Mouse (Mus musculus) heart, embryonic 10.5 days (tissue): ENCODE data around the gene Bst1. TPM values are rescaled to one million over a fixed set of nuclear protein-coding genes. Genes with fewer than 3 reads are reported as not detected.

ENCODE experiments used
- DNase-seq: peaks from one replicate; pipeline ENCODE4 v3.0.0-alpha.2; 2017; ENCODE audit warnings: low spot score
- H3K27ac ChIP-seq: fragments of 300-500 bp; sonication (generic); 2 replicates; pipeline ENCODE4 v1.5.1; 2016; ENCODE audit warnings: mild to moderate bottlenecking
- H3K27me3 ChIP-seq: fragments of 300-500 bp; sonication (generic); 2 replicates; pipeline ENCODE4 v1.6.1; 2016; ENCODE audit warnings: mild to moderate bottlenecking; ENCODE audit not compliant: poor library complexity, insufficient read depth, severe bottlenecking
- H3K36me3 ChIP-seq: fragments of 300-500 bp; sonication (generic); 2 replicates; pipeline ENCODE4 v1.6.1; 2016; ENCODE audit warnings: mild to moderate bottlenecking, moderate library complexity
- H3K4me1 ChIP-seq: fragments of 300-500 bp; sonication (generic); 2 replicates; pipeline ENCODE4 v1.6.1; 2016; ENCODE audit warnings: mild to moderate bottlenecking
- H3K4me3 ChIP-seq: fragments of 300-500 bp; sonication (generic); 2 replicates; pipeline ENCODE4 v1.5.1; 2016; ENCODE audit warnings: mild to moderate bottlenecking, moderate library complexity
- H3K9me3 ChIP-seq: fragments of 300-500 bp; sonication (generic); 2 replicates; pipeline ENCODE4 v1.6.1; 2016; ENCODE audit warnings: mild to moderate bottlenecking, moderate library complexity
- WGBS: fragments of 180-500 bp; shearing (Covaris S2); methylation state at CpG from one replicate; pipeline ENCODE4 v1.1.7; 2016; 5-methylcytosine and 5-hydroxymethylcytosine counted together
- polyA plus RNA-seq: library from polyadenylated mRNA; unstranded; fragments of >200 nt; fragmentation: Nextera tagmentation; extraction: Ambion mirVana; gene quantifications from 2 replicates; pipeline ENCODE4 v1.2.1, GENCODE M21; 2016

The Bst1 gene
- polyA plus RNA-seq, 1 experiment from 2014 or later: 0.36 TPM

GRCm38 (mm10) chr5:43822199-43822598, 3.5 kb downstream of the Bst1 start:
- H3K27ac ChIP-seq: no peak overlapping the region
- H3K4me1 ChIP-seq: peaks cover 8% of the 10 kb centered on the region; the same call in 1 of the 2 replicates
- no peak overlapping the region for H3K4me3 ChIP-seq
- no peaks in the 10 kb centered on the region for H3K9me3 ChIP-seq
- no peaks in the 10 kb centered on the region for H3K36me3 ChIP-seq
- DNase-seq: no peak
- no peaks in the 10 kb centered on the region for H3K27me3 ChIP-seq
- WGBS: 89% methylated on average over 8 of the region's 8 CpGs

DNA sequence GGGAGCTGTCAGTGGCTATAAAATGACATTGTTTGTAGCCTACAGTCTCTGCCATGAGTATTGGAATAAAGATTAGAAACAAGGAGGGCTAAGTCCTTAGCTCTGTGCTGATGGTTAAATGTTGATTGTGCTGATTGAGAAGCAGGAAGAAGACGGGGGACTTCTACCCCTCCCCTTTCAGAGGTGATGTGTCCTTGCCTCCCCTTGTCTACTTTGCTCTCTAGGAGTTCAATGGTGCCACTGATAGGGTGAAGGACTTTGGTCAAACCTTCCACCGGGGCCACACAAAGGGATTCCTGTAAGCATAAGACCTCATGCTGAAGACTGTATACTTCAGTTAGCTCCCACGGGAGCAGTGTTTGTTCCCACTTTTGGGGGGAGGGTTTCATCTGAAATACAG, 4.1 kb downstream of the Bst1 start:
- Histone ChIP-seq H3K27me3 (no peaks in the 10 kb centered on the region), H3K27ac (no peak overlapping the region), H3K36me3 (no peaks in the 10 kb centered on the region), H3K9me3 (no peaks in the 10 kb centered on the region), H3K4me1 (peaks cover 8% of the 10 kb centered on the region; the same call in 1 of the 2 replicates), H3K4me3 (no peak overlapping the region)
- 71% methylated on average over 3 of the region's 3 CpGs for WGBS
- DNase-seq: no peak

- 80% methylated on average over 3 of the region's 3 CpGs for WGBS
- no peak for DNase-seq
- Histone ChIP-seq H3K4me3 (no peak overlapping the region), H3K36me3 (no peaks in the 10 kb centered on the region), H3K27ac (no peak overlapping the region), H3K27me3 (no peaks in the 10 kb centered on the region), H3K4me1 (no peaks in the 10 kb centered on the region), H3K9me3 (no peaks in the 10 kb centered on the region)
Measured at GRCm38 (mm10) chr5:43824580-43824979, 5.9 kb downstream of the Bst1 start.

DNA sequence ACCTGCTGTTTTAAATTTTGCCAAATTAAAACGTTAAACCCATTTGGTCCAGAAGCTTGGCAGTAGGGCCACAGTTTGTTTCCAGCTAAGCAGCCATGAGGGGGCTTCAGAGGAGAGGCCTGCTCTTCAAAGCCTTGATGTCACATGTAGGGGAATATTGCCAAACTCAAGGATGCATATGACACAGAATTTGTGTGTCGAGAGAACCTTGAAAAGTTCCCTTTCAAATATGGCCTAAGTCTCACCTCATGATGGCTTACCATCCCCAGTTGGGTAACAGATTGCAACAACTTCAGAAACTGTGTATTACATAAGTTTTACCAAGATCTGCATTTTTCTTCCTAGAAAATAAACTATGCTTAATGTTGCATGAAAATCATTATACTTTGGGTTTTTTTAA, 8.2 kb downstream of the Bst1 start:
- no peaks in the 10 kb centered on the region for H3K9me3 ChIP-seq
- no peaks in the 10 kb centered on the region for H3K27me3 ChIP-seq
- H3K4me3 ChIP-seq: no peak overlapping the region
- no peak overlapping the region for H3K27ac ChIP-seq
- peak; percentile 7 for DNase-seq
- no peaks in the 10 kb centered on the region for H3K4me1 ChIP-seq
- 80% methylated on average over 2 of the region's 2 CpGs for WGBS
- H3K36me3 ChIP-seq: no peaks in the 10 kb centered on the region

DNA sequence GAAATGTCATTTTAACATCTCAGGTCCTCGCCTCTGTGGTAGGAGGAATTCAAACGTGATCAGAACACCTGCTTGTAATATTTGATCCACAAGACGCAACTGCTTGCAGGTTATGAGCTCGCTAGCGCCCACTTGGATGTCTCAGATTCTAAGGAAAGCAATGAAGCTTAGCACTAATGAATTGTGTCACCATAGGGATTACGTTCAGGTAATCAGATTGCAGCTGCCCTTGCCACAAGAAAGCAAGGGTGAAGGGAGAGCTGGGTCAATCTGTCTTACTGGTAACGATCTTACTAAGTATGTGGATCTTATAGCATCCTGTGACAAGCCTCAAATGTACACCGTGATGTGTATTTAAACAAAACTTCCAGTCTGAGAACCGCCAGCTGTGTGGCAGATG, 8.7 kb downstream of the Bst1 start:
- no peak overlapping the region for H3K27ac ChIP-seq
- H3K4me1 ChIP-seq: no peaks in the 10 kb centered on the region
- no peaks in the 10 kb centered on the region for H3K36me3 ChIP-seq
- H3K9me3 ChIP-seq: no peaks in the 10 kb centered on the region
- H3K27me3 ChIP-seq: no peaks in the 10 kb centered on the region
- DNase-seq: peak; percentile 46
- H3K4me3 ChIP-seq: no peak overlapping the region
- WGBS: 83% methylated on average over 9 of the region's 9 CpGs

DNA sequence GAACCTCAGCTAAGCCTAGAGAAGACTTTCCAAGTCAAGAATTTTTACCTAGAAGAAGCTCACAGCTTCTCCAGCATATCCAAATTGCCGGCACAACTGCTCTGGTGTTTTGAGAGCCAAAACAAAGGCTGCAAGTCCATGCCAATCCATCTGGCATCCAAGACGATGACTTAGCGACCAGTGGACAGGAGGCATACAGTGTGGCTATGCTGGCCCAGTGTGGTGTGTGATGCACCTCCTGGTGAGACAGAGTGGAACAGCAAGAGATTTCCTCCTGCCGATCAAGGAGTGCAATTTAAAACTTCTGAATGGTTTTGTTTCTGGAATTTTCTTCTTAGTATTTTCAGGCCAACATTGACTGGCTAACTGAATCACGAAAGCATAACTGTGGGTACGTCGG, 17.9 kb downstream of the Bst1 start:
- H3K4me3 ChIP-seq: no peak overlapping the region
- no peaks in the 10 kb centered on the region for H3K27me3 ChIP-seq
- no peaks in the 10 kb centered on the region for H3K4me1 ChIP-seq
- no peak for DNase-seq
- H3K27ac ChIP-seq: no peak overlapping the region
- H3K36me3 ChIP-seq: no peaks in the 10 kb centered on the region
- H3K9me3 ChIP-seq: no peaks in the 10 kb centered on the region
- WGBS: 91% methylated on average over 7 of the region's 7 CpGs

DNA sequence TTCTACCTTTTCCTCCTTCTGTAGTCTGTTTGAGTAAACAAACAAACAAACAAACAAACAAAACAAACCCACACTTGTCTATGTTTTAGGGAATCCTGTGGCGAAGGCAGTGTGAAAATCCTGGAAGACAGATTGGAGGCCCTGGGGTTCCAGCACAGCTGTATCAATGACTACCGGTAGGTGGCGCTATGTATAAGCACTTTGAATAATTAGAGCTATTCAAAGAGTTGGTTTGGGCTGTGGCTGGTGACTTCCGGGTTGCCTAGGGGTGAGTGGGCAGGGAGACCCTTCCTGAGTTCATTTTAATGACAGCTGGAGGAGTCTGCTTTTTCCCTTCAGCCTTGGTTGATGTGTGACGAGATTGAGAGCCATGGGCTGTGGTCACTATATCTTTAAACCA, 18.7 kb downstream of the Bst1 start:
- no peak for DNase-seq
- H3K36me3 ChIP-seq: no peaks in the 10 kb centered on the region
- WGBS: 53% methylated on average over 5 of the region's 5 CpGs
- H3K27ac ChIP-seq: no peak overlapping the region
- H3K27me3 ChIP-seq: no peaks in the 10 kb centered on the region
- H3K9me3 ChIP-seq: no peaks in the 10 kb centered on the region
- H3K4me3 ChIP-seq: no peak overlapping the region
- no peaks in the 10 kb centered on the region for H3K4me1 ChIP-seq

DNA sequence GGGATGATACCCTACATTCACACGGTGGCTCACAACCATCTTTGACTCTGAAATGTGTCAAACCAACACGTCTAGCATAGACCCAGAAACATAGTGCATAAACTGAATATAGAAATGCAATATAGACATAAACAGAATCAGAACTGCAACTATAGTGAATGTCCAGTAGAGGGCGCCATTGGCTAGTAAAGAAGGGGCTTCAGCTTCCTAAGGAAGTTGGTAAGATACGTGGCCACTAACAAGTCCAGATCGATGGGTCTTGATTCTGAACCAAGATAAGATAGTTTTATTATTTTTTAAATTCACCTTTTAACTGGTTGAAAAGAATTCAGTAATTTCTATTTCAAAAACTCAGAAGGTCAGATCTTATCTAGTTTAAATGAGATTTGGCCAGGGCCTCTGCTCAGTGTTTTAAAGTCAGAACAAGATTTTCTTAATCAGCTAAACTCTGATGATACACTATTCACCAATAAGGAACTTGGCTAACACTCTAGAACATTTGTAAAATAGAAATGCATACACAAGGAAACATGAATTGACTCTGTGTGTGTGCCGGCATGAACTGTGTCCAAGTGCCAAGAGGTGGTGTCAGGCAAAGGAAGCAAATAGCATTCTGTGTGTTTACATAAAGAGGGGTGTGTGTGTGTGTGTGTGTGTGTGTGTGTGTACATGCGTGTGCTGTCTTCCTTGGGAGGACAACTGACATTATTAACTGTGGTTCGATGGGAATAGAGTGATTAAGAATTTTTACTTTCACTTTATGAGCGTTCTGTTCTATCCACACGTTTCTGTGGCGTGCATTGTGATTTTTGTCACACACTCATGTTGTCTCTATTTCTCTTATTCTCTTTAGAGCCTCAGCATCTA, 22.7 kb downstream of the Bst1 start:
- DNase-seq: no peak
- Histone ChIP-seq H3K9me3 (0 out of 2 replicates have a peak, but pooled peaks cover 7% of the 10 kb centered on the region), H3K36me3 (no peaks in the 10 kb centered on the region), H3K27ac (no peak overlapping the region), H3K4me3 (no peak overlapping the region), H3K4me1 (no peaks in the 10 kb centered on the region), H3K27me3 (no peaks in the 10 kb centered on the region)
- 45% methylated on average over 11 of the region's 11 CpGs for WGBS

GRCm38 (mm10) chr5:43842011-43842285, 23.3 kb downstream of the Bst1 start:
- H3K27me3 ChIP-seq: no peaks in the 10 kb centered on the region
- no peaks in the 10 kb centered on the region for H3K36me3 ChIP-seq
- H3K27ac ChIP-seq: no peak overlapping the region
- DNase-seq: no peak
- 0 out of 2 replicates have a peak, but pooled peaks cover 7% of the 10 kb centered on the region for H3K9me3 ChIP-seq
- 82% methylated on average over 5 of the region's 5 CpGs for WGBS
- H3K4me3 ChIP-seq: no peak overlapping the region
- H3K4me1 ChIP-seq: no peaks in the 10 kb centered on the region

DNA sequence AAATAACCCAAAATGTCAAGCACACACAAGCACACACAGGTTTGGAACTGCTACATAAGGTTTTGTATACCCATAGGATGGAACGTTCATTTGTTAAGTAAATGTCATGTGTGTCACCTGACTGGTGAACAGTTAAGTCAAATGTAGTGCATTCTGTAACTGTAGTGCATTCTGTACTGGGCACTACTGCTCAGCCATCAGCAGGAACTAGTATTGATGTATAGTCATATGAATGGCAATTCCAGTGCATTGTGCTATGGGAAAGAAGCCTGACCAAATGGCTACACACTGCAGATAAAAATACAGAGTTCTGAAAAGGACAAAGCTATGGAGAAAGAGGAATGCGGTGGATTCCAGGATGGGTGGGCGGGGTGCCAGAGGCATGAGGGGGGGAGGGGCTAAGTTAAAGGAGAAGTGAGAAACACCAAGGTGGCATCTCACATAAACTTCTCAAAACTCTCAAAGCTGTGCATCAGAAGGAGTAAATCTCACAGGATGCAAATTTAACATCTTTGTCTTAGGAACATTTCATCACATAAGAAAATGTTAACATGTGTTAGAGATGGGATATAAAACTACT, 24.0 kb downstream of the Bst1 start:
- DNase-seq: no peak
- H3K4me3 ChIP-seq: no peak overlapping the region
- H3K36me3 ChIP-seq: no peaks in the 10 kb centered on the region
- no peak overlapping the region for H3K27ac ChIP-seq
- no peaks in the 10 kb centered on the region for H3K27me3 ChIP-seq
- H3K9me3 ChIP-seq: 0 out of 2 replicates have a peak, but pooled peaks cover 7% of the 10 kb centered on the region
- H3K4me1 ChIP-seq: no peaks in the 10 kb centered on the region
- WGBS: 63% methylated on average over 3 of the region's 3 CpGs

DNA sequence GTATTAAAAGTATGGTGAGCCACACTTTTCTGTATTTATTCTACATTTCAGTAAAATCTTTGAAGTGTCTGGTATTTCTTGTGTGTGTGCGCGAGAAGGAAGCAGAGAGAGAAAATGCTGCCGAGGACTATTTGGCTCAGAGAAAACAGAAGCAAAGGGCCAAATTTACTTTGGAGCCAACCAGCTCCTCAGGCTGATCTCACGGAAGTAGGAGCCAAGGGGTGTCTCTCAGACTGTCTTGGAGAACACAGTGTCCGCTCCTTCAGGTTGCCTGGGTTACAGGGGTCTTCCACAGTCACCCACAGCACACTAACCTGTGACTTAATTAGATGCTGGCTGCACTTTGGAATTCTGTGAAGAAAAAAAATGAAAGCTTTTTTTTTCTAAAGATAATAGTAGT, 26.4 kb downstream of the Bst1 start:
- 88% methylated on average over 5 of the region's 5 CpGs for WGBS

DNA sequence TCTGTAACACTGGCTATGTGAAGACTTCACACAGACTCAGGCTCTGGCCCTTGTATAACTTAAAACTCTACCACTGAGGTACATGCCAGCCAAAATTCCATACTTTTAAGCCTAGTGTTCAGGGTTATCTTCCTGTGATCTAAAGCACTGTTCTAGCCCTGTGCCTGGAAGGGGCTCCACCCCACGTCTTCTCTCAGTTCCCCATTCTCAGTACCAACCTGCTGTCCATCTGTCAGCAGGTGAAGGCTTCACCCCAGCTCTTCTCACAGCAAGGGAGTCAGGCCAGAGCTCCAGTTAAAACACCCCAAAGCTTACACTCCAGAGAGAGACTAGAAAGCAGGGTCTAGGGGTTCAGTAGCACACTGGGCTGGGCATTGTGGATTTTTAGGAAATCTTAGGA, 27.0 kb downstream of the Bst1 start:
- DNase-seq: no peak
- H3K27ac ChIP-seq: no peak overlapping the region
- no peaks in the 10 kb centered on the region for H3K4me1 ChIP-seq
- WGBS: 39% methylated on average over 1 of the region's 1 CpGs
- H3K36me3 ChIP-seq: no peaks in the 10 kb centered on the region
- 0 out of 2 replicates have a peak, but pooled peaks cover 7% of the 10 kb centered on the region for H3K9me3 ChIP-seq
- H3K27me3 ChIP-seq: no peaks in the 10 kb centered on the region
- no peak overlapping the region for H3K4me3 ChIP-seq

More for the DNA sequence above, 26.4 kb downstream of the Bst1 start:
- 0 out of 2 replicates have a peak, but pooled peaks cover 7% of the 10 kb centered on the region for H3K9me3 ChIP-seq
- no peak overlapping the region for H3K27ac ChIP-seq
- H3K4me3 ChIP-seq: no peak overlapping the region
- no peak for DNase-seq
- H3K4me1 ChIP-seq: no peaks in the 10 kb centered on the region
- no peaks in the 10 kb centered on the region for H3K36me3 ChIP-seq
- H3K27me3 ChIP-seq: no peaks in the 10 kb centered on the region

DNA sequence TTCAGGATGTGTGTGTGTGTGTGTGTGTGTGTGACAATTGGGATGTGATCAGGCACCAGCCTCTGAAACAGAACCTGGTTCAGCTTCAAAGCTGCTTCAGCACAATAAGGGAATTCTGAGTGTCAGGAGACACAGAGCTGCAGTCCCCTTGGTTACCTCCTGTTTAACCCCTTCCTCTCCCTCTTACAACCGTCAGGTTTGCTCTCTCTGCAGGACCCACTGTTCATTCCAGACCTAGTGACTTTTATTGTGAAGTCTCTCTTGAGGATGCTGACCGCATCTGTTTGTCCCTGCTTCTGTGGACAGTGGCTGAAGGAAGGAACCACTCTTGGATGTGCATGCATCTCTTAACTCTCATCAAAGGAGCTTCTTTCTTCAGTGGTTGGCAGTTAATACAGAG, 27.5 kb downstream of the Bst1 start:
- no peak for DNase-seq
- 0 out of 2 replicates have a peak, but pooled peaks cover 7% of the 10 kb centered on the region for H3K9me3 ChIP-seq
- no peak overlapping the region for H3K4me3 ChIP-seq
- WGBS: 22% methylated on average over 2 of the region's 2 CpGs
- no peaks in the 10 kb centered on the region for H3K36me3 ChIP-seq
- no peaks in the 10 kb centered on the region for H3K27me3 ChIP-seq
- H3K27ac ChIP-seq: no peak overlapping the region
- H3K4me1 ChIP-seq: no peaks in the 10 kb centered on the region
